10 mouse cellular contexts compared by ENCODE assay signal in the genomic region with DNA sequence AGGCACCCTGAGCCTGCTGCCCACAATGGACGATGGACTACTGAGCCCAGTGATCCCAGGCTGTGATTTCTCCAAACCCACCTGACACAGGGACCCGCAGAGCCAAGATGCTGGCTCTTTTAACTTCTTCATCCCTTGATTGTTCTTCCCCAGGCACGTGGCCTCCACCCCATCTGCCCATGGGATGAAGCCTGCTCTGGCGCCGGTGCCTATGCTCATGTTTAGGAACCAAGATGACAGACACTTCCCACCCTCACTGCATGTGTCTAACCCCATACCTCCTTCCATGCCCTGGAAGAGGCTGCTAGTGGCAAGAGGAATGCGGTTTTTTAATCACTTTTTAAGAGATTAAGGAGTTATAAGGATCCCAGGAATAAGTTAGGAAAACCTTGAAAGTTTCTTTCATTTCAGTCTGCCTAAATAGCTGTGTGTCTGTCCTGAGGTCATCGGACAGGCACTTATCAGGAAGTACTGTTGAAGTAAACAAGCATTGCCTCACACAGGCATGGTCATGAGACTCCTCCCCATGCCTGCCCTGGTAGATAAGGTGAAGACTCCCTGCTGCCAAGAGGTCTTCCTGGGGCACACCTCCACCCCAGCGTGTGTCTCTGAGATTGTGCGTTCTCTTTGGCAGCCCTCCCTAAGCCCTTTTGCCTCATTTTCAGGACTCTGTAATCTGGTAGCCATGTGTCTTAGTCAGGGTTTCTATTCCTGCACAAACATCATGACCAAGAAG. TPM values are rescaled to one million over a fixed set of nuclear protein-coding genes. Genes with fewer than 3 reads are reported as not detected.
DNase-seq lines count a peak whose midpoint lies in the region; ATAC-seq and TF ChIP-seq lines count a peak whose summit lies in the region.
"Had no signal": no experiment of that assay in that cellular context is flagged by ENCODE, and none has a peak within 500 bp of the region (broad histone marks: within the 10 kb centered on the region; RNA-seq: fewer than 3 reads in every experiment).

No protein-coding gene starts in this region.

- no peaks in the 10 kb centered on the region for H3K36me3 ChIP-seq in liver, postnatal 0 days (replicated peaks; ENCODE audit: insufficient read depth, low read length)
- no peaks in the 10 kb centered on the region for H3K36me3 ChIP-seq in stomach, embryonic 14.5 days (ENCODE audit: control insufficient read depth, insufficient read depth, low read length)
- peaks cover 28% of the 10 kb centered on the region for H3K36me3 ChIP-seq in midbrain, embryonic 13.5 days

- peak overlapping the region; percentile 58 for H3K9ac ChIP-seq in liver, postnatal 0 days (replicated peaks)
- H3K9ac ChIP-seq in stomach, embryonic 14.5 days (replicated peaks; ENCODE audit: low read depth, low read length) = no peak overlapping the region
- no peak overlapping the region for H3K9ac ChIP-seq in midbrain, embryonic 13.5 days (replicated peaks)
- H3K9ac ChIP-seq: limb, embryonic 15.5 days had no signal

- no peak; the same call in 1 of the 2 replicates for TF ChIP-seq POLR2A in lung, adult 2 months (IDR thresholded peaks at IDR 0.05; ENCODE audit: borderline replicate concordance, extremely low read depth, low read depth, low read length)

- no peak for TF ChIP-seq CTCF in lung, adult 2 months (IDR thresholded peaks at IDR 0.05; ENCODE audit: insufficient read depth, low read length)
- TF ChIP-seq CTCF in liver, postnatal 0 days (IDR thresholded peaks at IDR 0.05; ENCODE audit: low read depth) = no peak

- no peaks in the 10 kb centered on the region for H3K27me3 ChIP-seq in liver, postnatal 0 days (ENCODE audit: insufficient read depth, low read length)
- no peaks in the 10 kb centered on the region for H3K27me3 ChIP-seq in stomach, embryonic 14.5 days (ENCODE audit: control insufficient read depth, insufficient read depth, low read length)
- H3K27me3 ChIP-seq in midbrain, embryonic 13.5 days = no peaks in the 10 kb centered on the region
- H3K27me3 ChIP-seq: limb, embryonic 15.5 days had no signal

- no peaks in the 10 kb centered on the region for H3K9me3 ChIP-seq in liver, postnatal 0 days (ENCODE audit: low read length)
- H3K9me3 ChIP-seq in stomach, embryonic 14.5 days (ENCODE audit: control insufficient read depth, low read depth, low read length) = no peaks in the 10 kb centered on the region
- H3K9me3 ChIP-seq in midbrain, embryonic 13.5 days = no peaks in the 10 kb centered on the region
- H3K9me3 ChIP-seq: limb, embryonic 15.5 days had no signal

- TF ChIP-seq EP300 in liver, postnatal 0 days (IDR thresholded peaks at IDR 0.05; ENCODE audit: low read depth) = peak; percentile 99

- H3K4me1 ChIP-seq in lung, adult 2 months (ENCODE audit: control insufficient read depth, insufficient read depth, low read length) = peaks cover 19% of the 10 kb centered on the region
- peaks cover 44% of the 10 kb centered on the region for H3K4me1 ChIP-seq in liver, postnatal 0 days (ENCODE audit: insufficient read depth)
- no peaks in the 10 kb centered on the region for H3K4me1 ChIP-seq in stomach, embryonic 14.5 days (ENCODE audit: control insufficient read depth, insufficient read depth, low read length)
- no peaks in the 10 kb centered on the region for H3K4me1 ChIP-seq in midbrain, embryonic 13.5 days (replicated peaks)
- H3K4me1 ChIP-seq: limb, embryonic 15.5 days had no signal

- peak overlapping the region; percentile 98 for H3K27ac ChIP-seq in liver, postnatal 0 days (ENCODE audit: low read depth)
- H3K27ac ChIP-seq in stomach, embryonic 14.5 days (ENCODE audit: low read length) = no peak overlapping the region
- no peak overlapping the region for H3K27ac ChIP-seq in midbrain, embryonic 13.5 days
- H3K27ac ChIP-seq: limb, embryonic 15.5 days had no signal

- H3K4me3 ChIP-seq in lung, adult 2 months (replicated peaks; ENCODE audit: extremely low read depth, low read depth, low read length) = no peak overlapping the region
- no peak overlapping the region for H3K4me3 ChIP-seq in liver, postnatal 0 days (ENCODE audit: low read depth, low read length)
- no peak overlapping the region for H3K4me3 ChIP-seq in stomach, embryonic 14.5 days (ENCODE audit: low read depth, low read length)
- no peak overlapping the region for H3K4me3 ChIP-seq in midbrain, embryonic 13.5 days (replicated peaks)
- H3K4me3 ChIP-seq: limb, embryonic 15.5 days had no signal

- peak; percentile 94 for ATAC-seq in granulocyte monocyte progenitor cell, adult 5-6 weeks (replicated peaks; ENCODE audit: poor library complexity, severe bottlenecking)
- peak; percentile 96 for ATAC-seq in liver, postnatal 0 days
- ATAC-seq in stomach, embryonic 14.5 days (ENCODE audit: insufficient number of reproducible peaks, insufficient read depth, low FRiP score, low read depth) = peak; percentile 78; the same call in 1 of the 2 replicates
- ATAC-seq in midbrain, embryonic 13.5 days = no peak

- peak; percentile 78 to 87 for DNase-seq in lung, adult 18-20 months
- no peak for DNase-seq in lung, adult 2 months
- peak; percentile 87 for DNase-seq in liver, postnatal 0 days
- DNase-seq in right cerebral cortex, postnatal 25 days = no peak
- no peak for DNase-seq in urinary bladder, adult 2 months (ENCODE audit: low spot score)
- DNase-seq: gastrocnemius, postnatal 25 days had no signal

- peak overlapping the region; percentile 60 for H3K4me2 ChIP-seq in liver, postnatal 0 days (ENCODE audit: low read depth, low read length)
- H3K4me2 ChIP-seq in stomach, embryonic 14.5 days (replicated peaks; ENCODE audit: low read depth, low read length) = no peak overlapping the region
- H3K4me2 ChIP-seq in midbrain, embryonic 13.5 days (replicated peaks) = no peak overlapping the region
- H3K4me2 ChIP-seq: limb, embryonic 15.5 days had no signal

- WGBS in lung, adult 2 months = 46% methylated on average over 9 of the region's 9 CpGs
- WGBS in liver, postnatal 0 days (ENCODE audit: insufficient replicate concordance) = 38% methylated on average over 9 of the region's 9 CpGs
- WGBS in stomach, embryonic 14.5 days = 75% methylated on average over 9 of the region's 9 CpGs
- WGBS in midbrain, embryonic 13.5 days = 90% methylated on average over 9 of the region's 9 CpGs

RNA-seq across cellular contexts. Expression of a gene that starts 8.8 kb away (rescaled TPM):
- polyA plus RNA-seq in lung, adult 2 months (2012; rRNA removed) = 14.4 and 17.9 TPM in 2 replicates
- total RNA-seq in granulocyte monocyte progenitor cell, adult 5-6 weeks (2014; fragmentation: Nextera tagmentation) = 5.2 and 7.5 TPM in 2 replicates
- total RNA-seq in granulocyte monocyte progenitor cell, adult 5-6 weeks (2017) = 10.3 and 11.0 TPM in 2 replicates
- 9.5 and 11.1 TPM in 2 replicates for polyA plus RNA-seq in liver, postnatal 0 days (2015; fragmentation: Nextera tagmentation; extraction: Ambion mirVana)
- polyA plus RNA-seq in stomach, embryonic 14.5 days (2014; fragmentation: Nextera tagmentation; extraction: Ambion mirVana) = 15.5 and 17.1 TPM in 2 replicates
- polyA plus RNA-seq in midbrain, embryonic 13.5 days (2015; fragmentation: Nextera tagmentation; extraction: Ambion mirVana) = 22.2 and 23.5 TPM in 2 replicates
- 14.2 and 14.4 TPM in 2 replicates for polyA plus RNA-seq in urinary bladder, adult 2 months (2012; rRNA removed)

Comparison
In these comparisons a context has a peak if more than half of its experiments do, and no peak if none do; other contexts are left out.
1. DNase-seq: peak in lung, adult 18-20 months (2 of 2) and liver, postnatal 0 days (single experiment); none in lung, adult 2 months (single experiment), right cerebral cortex, postnatal 25 days (single experiment) and urinary bladder, adult 2 months (single experiment).